Mouse (Mus musculus): ENCODE results near the gene Prelid1.
A peak's percentile ranks its signal among the peaks of the same experiment; 100 is the strongest.

Prelid1 gene

DNA sequence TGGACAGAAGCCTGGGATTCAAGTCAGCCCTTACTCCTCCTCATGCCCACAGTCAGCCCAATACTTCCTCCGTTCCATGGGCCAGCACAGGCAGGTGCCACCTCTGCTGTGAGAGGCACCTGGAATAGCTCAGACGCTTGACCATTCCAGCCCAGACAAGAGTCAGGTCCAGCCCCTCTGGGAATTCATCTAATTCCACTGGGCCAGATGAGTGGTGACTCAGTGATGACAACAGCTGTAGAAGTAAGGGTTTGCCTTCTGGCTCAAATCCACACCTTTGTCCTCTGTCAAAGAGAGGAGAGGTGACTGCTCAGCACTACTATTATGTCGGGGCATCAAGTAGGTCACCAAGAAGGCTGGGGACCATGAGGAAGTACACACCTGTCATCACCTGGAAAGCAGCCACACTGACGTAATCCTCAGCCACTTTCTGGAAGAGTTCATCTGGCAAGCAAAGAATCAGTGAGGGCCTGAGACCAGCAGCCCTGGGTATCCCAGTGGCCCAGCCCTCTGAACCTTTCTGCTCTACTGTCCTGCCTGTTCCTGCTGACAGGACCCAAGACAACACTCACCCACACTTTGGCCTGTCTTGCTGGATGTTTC lies at the start of gene Prelid1:
Gene Prelid1, plus strand, starts transcription at position 570 of the 603 bp plus-strand sequence.
- DNase-seq (ENCODE audit: extremely low spot score), result no peak

DNA sequence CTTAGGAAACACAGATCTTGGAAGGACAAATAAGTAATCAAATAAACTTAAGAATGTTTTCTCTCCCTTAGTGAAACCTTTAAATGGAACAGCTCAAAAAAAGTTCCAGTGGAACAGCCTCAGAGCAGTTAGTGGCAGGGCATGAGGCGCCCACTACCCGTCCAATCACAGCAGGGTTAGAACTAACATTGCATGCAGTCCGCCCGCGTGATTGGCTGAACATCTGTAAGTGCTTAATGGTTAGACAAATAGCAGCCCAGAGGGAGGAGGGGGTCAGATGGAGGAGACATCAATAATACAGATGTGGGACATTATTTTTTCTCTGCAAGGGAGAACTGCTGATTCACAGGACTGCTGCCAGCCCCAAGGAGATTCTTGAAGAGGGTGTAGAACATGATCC lies 43.1 kb upstream of the Prelid1 start:
- no peak for DNase-seq (ENCODE audit: extremely low spot score)

DNA sequence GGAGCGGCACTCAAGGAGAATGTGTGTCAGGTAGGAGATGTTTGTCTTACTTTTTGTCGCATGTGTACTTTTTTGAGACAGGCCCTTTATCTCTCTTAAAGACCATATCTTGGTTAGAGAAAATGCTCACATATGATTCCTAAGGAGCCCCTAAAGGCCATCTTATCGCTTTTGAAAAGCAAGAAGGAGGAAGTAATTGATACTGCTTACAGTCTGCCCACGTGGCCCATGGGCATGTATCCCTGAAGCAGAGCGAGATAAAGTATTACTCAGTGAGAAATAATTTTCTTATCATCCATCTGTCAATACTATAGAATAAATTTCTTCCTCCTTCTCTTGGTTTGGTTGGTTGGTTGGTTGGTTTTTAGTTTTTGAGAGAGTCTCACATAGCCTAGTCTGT lies 42.7 kb upstream of the Prelid1 start:
- DNase-seq (ENCODE audit: extremely low spot score), result no peak

DNA sequence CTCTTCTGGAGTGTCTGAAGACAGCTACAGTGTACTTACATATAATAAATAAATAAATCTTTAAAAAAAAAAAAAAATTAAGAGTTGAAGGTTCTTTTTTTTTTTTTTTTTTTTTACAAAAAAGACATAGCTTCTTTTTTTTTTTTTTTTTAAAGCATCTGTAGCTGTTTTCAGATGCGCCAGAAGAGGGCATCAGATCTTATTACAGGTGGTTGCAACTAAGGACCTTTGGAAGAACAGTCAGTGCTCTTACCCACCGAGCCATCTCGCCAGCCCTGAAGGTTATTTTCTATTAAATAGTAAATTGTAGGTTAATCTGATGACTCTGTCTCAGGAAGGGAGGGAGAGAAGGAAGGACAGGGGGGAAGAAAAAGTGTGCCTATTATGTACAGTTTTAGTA lies 31.4 kb upstream of the Prelid1 start:
- DNase-seq (ENCODE audit: extremely low spot score), result no peak

DNA sequence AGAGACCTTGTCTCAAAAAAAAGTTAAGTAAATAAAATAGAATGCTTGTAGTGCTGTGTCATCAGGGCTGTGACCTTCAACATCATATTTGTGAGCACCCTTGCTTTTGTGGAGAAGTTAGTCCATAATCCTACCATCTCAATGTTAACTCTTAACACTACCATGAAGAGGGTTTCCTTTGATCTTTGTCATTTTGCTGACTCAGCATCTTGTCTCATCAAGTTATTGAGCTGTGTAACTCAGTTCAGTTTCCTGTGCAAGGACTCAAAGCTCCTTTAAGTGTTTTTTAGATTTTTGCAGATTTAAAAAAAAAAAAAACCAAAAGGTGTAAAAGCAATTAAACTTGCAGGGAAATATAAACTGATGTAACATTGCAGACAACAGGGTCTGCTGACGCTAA lies 23.5 kb upstream of the Prelid1 start:
- no peak for DNase-seq (ENCODE audit: extremely low spot score)

DNA sequence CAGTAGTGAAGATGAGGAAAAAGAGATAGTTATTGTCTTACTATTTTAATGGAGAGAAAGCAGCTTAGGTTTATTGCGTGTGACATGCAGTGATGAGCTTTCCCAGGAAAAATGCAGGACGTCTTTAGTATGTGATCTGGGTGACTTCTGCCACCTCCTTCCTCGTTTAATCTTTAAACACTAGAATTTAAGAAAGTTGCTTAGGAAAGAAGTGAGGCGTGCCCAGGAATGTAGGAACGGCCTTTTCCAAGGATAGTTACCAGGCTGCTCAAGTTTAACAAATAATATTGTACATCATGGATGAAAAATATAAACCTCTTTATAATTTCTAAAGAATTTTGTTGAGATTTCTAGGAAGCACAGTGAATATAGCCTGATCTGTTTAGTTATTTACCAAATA lies 19.4 kb upstream of the Prelid1 start:
- DNase-seq (ENCODE audit: extremely low spot score), result no peak

DNA sequence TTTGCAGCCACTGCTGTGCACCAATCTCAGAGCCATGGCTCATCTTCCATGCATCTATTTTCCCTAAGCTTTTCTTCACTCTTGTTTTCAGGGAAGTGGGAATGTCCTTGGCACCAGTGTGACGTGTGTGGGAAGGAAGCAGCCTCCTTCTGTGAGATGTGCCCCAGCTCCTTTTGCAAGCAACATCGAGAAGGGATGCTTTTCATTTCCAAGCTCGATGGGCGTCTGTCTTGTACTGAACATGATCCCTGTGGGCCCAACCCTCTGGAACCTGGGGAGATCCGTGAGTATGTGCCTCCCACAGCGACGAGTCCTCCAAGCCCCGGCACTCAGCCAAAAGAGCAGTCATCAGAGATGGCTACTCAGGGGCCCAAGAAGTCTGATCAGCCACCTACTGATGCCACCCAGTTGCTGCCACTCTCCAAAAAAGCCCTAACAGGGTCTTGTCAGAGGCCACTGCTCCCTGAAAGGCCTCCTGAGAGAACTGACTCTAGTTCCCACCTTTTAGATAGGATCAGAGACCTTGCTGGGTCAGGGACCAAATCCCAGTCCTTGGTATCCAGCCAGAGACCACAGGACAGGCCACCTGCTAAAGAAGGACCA lies 8.2 kb upstream of the Prelid1 start:
- no peak for DNase-seq (ENCODE audit: extremely low spot score)

DNA sequence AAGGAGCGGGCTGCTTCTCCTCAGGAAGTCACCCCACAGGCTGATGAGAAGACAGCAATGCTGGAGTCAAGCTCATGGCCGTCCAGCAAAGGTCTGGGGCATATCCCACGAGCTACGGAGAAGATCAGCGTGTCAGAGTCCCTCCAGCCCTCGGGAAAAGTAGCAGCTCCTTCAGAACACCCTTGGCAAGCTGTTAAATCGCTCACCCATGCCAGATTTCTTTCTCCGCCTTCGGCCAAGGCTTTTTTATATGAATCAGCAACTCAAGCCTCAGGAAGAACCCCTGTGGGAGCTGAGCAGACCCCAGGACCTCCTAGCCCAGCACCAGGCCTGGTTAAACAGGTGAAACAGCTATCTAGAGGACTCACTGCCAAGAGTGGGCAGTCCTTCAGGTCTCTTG lies 7.2 kb upstream of the Prelid1 start:
- no peak for DNase-seq (ENCODE audit: extremely low spot score)

DNA sequence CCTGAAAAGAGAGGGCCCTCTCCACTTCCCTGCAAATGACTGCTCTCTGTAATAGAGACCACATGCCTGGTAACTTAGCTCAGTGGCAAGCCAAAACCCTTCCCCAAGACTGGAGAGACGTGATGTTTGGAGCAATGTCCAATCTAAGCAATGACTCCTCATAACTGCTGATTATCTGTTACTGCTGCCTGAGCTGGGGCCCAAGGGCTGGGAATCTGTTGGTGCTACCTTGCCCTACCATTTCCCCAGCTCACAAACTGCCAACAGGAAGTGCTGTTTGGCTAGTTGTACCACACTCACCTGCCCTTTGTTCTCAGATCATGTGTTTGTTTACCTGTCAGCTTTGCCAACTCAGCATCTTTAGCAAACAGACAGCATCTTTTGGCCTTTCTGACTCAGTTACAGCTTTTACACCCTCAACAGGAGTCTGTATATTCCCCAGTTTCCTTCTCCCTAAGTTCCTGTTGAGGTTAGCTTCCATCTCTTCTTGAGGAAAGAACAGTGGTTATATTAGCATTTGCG lies 5.3 kb upstream of the Prelid1 start:
- no peak for DNase-seq (ENCODE audit: extremely low spot score)

DNA sequence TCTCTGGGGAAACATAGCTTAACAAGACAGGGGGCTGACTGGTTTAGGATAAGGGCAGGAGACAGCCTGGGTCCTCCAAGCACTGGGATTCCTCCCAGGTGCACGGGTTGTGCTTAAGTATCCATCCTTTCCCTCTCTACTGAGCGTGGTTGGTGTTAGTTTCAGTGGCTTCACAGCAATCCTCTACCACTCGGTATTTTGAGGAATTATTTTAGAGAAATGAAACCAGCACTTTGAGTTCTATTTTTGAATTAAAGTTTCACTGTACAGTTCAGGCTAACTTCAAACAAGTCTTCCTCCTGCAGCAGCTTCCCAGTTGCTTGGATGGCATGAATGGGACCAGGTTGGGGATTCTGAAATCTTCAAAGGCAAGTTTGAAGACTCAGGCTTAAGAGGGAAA lies 1.9 kb upstream of the Prelid1 start:
- no peak for DNase-seq (ENCODE audit: extremely low spot score)

DNA sequence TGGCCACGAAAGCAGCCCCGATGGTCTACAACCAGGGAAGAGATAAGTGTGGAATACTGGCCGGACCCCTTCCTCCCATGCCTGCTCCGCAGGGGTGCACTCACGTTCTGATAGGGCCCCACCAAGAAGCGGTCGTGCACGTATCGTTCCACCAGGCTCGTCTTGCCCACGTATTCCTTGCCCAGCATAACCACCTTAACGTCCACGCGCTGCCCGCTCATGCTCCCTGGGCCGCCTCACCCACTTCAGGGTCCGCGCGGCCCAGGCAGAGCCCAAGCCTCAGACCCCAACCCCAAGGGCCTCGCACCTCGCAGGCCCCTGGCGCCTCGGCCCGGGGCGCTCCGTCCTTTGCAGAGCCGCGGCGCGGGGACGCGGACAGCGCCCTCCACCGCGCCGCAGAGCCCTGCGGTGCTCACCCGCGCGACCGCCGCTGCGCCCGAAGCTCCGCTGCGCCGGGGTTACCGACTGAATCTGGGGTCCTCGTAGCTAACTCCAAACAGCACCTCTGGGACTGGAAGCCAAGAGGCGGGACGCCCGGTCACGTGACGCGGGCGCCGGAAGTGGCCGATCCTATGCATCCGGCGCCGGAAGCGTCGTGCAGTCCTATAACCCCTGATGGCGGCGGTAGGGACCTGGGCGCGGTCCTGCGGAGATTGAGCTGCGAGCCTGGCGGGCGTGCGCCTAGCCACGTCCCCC lies 1.3 kb downstream of the Prelid1 start, which contains the start of gene Rab24:
Gene Rab24, minus strand, starts transcription at position 513 of the 696 bp plus-strand sequence.
- peak; percentile 87 for DNase-seq (ENCODE audit: extremely low spot score)

DNA sequence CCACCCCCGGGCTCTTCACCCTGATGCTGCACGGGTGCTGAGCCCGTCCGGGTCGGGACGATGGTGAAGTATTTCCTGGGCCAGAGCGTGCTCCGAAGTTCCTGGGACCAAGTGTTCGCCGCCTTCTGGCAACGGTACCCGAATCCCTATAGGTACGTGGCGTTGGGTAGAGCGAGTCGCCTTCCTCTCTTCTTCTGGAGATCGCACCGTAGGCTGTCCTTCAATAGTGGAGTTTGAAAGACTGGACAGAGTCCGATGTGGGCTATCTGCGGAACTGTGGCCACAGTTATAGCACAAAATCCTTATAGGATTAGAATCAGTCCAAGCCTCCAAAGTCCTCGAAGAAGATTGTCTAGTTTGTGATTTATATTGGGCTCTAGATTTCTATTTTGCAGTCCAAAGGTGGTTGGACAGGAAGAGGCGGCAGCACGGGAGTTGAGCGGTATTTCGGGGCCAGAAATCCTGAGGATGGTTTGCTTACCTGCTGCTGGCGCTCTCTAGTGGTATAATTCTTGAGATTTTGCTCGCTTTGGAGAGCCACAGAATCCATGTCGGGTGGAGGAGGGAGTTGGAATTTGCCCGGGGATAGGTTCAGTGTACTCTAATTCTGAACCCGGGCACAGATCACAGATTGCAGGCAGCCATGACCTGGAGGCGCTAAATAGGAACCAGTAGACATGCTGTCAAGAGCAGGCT lies 2.0 kb downstream of the Prelid1 start:
- peak; percentile 49 for DNase-seq (ENCODE audit: extremely low spot score)

DNA sequence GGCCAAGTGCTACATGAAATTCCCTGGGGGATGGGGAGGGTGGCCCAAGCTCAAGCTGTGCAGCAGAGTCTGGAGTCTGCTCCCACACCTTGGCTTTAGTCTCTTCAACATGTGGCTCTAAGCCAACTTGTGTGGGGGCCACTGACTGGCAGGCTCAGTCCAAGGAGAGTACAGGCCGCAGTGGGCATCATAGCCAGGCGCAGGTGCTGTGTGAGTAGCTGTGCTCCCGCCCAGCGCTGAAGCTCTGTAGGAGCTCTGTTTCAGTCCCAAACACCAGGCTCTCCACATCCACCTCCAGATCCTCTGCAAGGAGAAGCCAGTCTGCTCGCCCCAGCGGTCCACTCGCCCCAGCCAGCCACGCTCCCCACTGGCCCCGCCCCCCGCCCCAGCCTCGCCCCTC lies 5.3 kb downstream of the Prelid1 start:
- DNase-seq (ENCODE audit: extremely low spot score), result no peak

DNA sequence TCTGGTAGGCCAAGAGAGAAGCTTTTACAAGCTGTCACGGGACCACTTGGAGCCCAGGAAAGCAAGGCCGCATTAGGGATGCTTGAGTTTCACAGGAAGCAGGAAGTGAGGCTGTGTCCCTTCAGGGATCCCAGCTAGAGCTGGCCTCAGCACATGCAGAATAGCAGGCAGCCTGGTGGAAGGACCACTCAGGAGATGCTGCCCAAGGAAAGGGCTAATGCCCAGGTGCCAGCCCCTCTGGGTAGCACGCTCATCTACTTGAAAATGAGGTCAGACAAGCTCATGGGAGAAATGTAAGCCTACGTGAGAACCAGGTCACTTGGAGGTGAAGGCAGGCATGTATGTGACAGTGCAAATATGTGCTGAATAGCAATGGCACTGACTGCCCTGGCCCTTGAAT lies 6.9 kb downstream of the Prelid1 start:
- DNase-seq (ENCODE audit: extremely low spot score), result no peak

DNA sequence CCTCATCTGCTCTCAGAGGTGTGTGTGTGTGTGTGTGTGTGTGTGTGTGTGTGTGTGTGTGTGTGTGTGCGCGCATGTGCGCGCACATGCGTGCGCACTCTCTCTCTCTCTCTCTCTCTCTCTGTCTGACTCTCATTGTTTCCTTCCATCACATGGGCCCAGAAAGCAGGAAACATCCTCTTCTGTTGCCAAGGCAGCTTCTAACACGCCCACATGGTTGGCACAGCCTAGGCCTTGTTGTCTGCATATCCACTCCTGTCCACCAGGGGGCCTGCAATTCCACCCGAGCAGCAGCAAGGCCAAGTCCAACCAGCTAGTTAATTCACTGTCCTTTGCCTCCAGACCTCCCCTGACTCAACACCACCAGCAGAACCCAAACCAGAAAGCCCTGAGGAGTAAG lies 7.3 kb downstream of the Prelid1 start:
- peak; percentile 84 for DNase-seq (ENCODE audit: extremely low spot score)

DNA sequence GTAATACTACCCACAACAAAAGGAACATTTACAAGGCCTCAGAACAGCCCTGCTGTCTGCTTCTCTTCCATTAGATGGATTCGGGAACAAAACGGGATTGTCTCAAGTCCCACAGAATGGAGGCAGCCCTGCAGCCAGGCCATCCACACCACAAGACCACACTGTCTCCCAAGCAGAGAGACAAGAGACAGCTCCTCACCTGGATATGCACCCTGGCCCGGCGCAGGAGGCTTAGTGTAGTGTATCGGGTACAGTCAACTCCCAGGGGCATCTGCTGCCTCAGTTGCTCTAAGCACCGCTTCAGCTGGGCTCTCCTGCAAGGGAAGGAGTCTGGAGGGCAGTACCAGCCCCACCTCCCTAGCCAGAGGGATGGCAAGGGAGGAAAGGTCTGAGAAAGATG lies 7.9 kb downstream of the Prelid1 start:
- no peak for DNase-seq (ENCODE audit: extremely low spot score)

DNA sequence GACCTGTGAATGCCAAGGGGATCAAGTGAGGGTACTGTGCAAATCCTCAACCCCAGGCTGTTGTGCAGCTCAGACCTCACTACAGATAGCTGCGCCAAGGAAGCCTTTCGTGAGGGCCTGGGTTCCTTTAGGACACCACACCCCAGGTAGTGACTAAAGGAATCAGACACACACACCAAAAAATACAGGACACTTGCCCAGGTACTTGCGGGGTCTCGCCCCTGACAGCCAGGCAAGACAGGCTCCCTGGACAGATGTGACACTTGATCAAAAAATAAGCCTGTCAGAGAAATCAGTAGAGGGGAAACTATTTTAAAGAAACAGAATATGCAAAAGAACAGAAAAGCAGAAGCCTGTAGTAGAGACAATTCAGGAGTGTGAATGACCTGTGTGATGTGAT lies 8.3 kb downstream of the Prelid1 start:
- no peak for DNase-seq (ENCODE audit: extremely low spot score)

DNA sequence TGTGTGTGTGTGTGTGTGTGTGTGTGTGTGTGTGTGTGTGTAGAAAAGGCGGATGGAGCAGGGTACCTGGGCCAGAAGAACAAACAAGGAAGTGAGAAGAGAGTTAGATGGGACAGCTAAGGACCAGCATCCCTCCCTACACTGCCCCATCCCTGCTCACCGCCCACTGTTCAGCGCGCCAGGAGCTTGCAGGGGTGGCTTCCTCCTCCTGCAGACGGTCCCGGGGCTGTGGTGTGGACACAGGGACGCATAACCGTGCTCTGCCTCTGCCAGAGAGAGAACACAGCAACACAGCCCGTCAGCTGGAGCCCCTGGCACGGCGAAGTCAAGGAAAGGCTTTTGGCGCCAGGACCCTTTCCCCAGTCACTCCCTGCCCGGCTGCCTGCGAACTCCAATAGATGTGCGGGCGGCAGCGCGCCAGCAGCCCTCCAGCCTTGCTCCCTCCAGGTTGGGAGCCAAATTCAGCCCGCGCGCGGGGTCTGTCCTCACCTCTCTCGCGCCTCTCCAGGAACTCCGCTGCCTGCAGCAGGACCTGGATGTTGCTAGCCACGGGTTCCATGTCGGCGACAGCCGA lies 8.9 kb downstream of the Prelid1 start:
- DNase-seq (ENCODE audit: extremely low spot score), result no peak

DNA sequence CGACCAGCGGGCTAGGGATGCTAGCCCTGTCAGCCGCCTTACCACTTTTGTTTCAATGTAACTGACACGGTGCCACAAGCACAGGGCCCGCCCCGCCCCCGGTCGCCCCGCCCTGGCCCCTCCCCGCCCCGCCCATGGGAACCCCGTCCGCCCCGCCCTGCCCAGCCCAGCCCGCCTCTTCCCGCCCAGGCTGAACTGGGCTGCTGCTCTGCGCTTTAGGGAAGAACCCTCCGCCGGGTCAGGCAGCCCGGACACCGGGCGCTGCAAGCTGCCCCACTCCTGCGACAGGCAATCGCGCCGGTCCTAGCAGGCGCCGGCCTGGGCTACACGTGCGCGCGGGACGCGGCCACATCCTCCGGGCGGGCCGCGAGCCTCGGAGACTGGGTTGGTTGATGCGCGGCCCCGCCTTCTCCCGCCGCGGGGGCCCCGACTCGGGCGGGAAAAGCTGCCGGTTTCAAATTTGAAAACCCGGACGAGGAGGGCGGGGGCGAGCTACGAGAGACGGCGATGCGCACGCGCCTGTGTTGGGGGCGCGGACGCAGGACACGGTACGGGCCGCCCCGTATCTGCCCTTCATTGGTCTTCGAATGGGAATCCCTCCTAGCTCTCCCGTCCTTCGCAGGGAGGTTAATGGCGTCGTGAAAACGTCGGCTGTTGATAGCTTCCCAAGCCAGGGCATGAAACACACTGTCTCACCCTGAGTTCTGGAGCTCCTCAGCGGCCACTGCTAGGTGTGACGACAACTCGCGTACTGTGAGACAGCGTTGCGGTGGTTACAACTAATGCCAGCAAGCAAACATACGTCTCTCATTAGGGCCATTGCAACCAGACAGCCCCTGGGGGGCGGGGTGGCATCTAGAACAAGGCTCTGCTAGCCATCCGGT lies 9.6 kb downstream of the Prelid1 start, which contains the start of gene Mxd3:
Gene Mxd3, minus strand, starts transcription at position 141 of the 884 bp plus-strand sequence.
- peak; percentile 93 for DNase-seq (ENCODE audit: extremely low spot score)

DNA sequence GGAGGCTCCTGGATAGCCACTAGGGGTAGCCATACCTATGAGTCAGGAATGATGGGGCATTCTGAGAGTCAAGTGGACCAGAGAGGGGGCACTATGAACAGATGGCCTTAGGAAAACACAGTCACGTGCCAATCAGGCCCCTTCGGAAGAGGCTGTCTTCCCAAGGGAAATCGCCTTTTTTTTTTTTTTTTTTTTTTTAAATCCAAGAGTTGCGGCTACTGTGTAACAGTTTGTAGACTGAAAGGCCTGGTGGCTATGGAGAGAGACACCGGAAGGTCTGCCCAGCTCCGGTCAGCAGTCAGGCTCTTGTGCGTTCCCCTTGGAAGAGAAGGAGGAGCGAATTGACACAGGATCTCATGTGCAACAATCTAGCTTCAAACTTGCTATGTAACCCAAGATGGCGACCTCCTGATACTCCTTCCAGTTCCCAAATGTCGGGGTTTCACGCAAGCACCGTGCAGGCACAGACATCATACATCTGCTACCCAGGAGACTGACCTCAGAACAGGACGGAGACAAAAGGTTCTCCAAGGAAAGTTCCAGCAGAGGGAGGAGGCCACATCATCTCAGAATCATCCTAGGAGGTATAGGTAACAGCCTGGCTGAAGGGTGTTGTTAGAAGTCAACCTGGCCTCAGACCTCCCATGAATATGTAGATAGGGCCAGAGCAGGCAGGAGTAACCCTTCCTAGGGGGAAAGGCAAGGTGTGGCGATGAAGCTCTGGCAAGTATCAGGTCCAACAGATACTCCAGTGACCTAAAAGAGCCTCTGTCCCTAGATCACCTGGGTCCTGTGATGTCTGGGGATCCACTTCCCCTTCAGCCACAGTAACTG lies 10.5 kb downstream of the Prelid1 start:
- no peak for DNase-seq (ENCODE audit: extremely low spot score)

Measured in embryo, embryonic 9.5 days (tissue).